Mouse (Mus musculus): Measurements from ENCODE around the gene Arl3. TPM values are rescaled to one million over a fixed set of nuclear protein-coding genes. Genes with fewer than 3 reads are reported as not detected.
"Not testable (repeated sequence)": the region's sequence is repeated elsewhere in the genome, so short reads cannot be mapped to it uniquely, and the experiment has no call there.

Gene Arl3
- total RNA-seq, 2 experiments from 2014 or later = 38.5 to 40.4 TPM

DNA sequence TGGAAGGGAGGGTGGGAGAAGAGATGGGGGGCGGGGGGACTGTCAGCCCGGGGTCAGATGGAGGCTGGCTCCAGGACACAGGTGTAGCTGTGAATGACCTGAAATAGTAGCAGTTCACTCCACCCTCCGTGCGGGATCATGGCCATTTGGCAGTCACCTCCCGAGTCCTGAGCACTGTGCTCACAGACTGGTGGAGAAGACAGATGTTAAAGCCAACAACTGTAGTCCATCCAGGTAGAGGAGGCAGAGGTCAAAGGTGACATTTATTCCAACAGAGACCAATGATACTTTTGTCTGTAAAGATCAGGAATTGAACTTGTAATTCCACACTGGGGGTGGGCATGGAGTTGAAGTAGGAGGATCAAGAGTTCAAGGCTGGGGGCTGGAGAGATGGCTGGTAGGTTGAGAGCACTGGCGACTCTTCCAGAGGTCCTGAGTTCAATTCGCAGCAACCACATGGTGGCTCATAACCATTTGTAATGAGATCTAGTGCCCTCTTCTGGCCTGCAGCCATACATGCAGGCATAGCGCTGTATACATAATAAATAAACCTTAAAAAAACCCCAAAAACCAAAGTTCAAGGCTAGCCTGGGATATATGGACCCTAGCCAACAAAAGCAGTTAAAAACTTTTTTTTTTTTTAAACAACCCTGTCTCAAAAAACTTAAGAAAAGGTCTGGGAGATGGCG, 19.9 kb upstream of the Arl3 start:
- no peak for DNase-seq
- intact Hi-C loops (cut with DNase I) = no loop called here

DNA sequence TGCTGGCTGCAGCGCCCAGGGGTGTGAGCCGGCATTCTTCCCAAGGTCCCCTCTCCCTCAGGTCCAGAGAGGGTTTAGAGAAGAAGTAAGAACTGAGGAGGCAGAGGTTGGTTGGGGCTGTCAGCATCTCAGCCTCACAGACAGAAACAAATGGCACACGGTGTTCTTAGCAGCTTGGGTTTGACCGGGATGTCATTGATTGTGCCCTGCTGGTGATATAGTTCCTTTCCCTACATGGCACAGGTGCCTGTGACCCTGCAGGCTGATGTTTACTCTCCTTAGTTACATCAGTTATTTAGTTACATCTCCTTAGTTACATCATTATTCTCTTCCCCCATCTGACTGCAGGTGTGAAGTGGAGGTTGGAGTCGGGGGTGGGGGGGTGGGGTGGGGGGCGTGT, 18.6 kb upstream of the Arl3 start:
- intact Hi-C loops (cut with DNase I) = no loop called here
- no peak for DNase-seq

DNA sequence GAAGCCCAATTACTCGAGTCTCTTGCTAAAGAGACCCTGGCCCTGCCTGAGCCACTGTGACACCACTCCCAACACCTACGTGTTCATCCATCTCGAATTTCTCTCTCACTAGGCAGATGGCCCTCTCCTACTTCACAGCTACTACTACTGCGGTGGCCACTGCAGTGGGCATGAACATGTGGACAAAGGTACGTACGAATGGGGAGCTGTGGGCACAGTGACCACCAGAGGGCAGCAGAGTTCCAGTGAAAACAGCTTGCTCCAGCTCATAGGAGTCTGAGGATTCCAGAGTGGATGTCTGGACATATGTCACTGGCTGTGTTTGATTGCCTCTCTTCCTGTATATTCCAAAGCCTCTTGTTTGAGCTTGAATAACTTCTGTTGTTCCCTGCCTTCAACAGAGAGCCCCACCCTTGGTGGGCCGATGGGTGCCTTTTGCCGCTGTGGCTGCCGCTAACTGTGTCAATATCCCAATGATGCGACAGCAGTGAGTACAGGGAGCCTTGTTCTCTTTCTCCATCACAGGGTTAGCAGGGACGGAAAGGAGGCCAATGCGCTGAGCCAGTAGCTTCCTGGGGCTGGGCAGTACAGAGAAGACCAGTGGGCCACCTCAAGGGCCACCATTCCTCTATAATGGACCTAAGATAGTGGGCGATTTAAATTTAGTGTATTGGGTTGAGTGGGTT, 15.0 kb upstream of the Arl3 start:
- intact Hi-C loops (cut with DNase I) = loop anchor here (1.0 to 5.0 kb wide), 3 partner anchors 82 to 279 kb away; no protein-coding TSS in a partner anchor
- DNase-seq = peak; percentile 87 to 93

DNA sequence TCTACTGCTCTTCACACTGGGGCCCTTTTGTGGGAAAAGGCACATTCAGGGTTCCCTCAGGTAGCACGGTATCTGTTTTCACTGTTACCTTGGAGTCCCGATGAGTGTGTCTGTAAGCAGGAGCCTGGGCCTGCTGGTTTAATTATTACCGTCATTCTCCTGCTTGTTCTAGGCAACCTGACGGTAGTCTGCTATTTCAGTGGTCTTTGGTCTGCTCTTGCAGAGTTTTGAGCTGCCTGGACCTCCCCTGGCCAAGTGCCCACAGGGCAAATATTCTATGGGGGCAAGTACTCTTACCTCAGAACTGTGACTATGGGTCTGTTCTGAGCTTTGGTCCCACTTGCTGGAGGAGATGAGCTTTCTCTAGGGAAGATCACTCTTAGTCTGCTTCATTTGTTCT, 2.2 kb upstream of the Arl3 start:
- intact Hi-C loops (cut with DNase I) = no loop called here
- no peak for DNase-seq

DNA sequence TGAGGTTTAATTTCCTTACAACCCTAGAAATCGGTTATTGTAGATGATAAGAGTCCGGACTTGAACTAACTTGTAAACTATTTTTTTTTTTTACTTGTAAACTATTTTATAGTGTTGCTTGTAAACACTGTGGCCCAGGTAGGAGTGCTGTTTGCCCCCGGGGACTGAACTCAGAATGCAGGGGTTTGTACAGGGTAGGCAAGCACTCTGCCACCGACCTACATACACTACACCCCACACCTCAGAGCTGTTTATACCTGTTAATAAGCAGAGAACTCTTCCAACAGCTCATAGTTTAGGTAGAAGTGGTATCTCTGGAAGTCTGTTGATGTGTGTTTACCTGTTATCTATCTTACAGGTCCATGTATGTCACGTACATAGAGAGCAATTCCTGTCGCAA, 992 bp upstream of the Arl3 start:
- no peak for DNase-seq
- intact Hi-C loops (cut with DNase I) = no loop called here

DNA sequence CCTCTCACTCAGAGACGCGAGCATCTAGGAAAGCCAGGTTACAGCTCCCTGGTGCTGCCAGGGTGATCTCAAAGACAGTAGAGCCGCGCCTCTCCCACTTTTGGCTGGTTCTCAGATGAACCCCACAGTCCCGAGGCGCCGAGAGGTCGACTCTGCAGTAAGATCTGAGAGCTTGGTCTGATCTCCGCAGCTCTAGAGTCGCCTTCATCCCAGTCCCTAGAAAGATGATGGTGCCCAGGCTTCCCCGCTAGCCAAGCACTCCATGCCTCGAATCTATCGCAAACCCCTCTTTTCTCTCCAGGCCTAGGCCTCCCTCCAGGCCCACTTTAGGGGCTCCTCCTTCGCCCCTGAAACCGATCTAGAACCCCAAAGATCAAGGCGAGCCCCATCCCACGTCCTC, 450 bp downstream of the Arl3 start:
- DNase-seq = no peak
- intact Hi-C loops (cut with DNase I) = no loop called here

DNA sequence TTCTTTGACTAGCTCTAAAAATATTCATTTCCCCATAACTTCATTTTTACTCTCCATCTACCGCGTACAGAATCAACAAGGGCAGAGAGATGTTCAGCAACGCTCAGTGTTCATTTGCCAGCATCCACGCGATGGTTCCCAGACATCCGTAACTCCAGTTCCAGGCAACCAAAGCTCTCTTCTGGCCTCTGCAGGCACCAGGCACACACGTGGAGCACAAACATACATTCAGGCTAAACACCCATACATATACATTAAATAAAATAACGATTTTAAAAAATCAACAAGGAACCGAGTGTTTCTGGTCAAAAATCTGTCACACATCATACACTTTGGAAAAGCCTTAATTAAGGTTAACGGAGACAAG, 1.1 kb downstream of the Arl3 start:
- intact Hi-C loops (cut with DNase I) = no loop called here
- no peak for DNase-seq

DNA sequence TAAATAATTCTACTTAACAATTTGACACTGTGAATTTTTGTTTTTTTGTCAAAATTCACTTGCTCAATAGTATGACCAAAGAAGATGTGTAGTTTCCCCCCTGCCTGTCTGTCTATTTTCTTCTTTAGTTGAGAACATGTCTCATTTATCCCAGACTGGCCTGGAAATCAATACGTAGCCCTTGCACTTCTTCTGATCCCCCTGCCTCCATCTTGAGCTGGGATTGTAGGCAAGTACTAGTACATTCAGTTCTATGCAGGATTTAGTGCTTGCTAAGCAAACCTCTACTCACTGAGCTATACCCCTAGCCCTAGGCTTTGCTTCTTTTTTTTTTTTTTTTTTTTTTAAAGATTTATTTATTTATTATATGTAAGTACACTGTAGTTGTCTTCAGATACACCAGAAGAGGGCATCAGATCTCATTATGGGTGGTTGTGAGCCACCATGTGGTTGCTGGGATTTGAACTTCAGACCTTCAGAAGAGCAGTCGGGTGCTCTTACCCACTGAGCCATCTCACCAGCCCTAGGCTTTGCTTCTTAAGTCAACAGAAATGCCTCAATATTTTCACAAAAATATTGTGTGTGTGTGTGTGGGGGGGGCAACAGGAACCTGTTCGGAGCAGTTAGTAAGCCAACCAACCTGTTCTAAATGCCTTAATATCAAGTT, 1.7 kb downstream of the Arl3 start:
- intact Hi-C loops (cut with DNase I) = not testable (repeated sequence)

DNA sequence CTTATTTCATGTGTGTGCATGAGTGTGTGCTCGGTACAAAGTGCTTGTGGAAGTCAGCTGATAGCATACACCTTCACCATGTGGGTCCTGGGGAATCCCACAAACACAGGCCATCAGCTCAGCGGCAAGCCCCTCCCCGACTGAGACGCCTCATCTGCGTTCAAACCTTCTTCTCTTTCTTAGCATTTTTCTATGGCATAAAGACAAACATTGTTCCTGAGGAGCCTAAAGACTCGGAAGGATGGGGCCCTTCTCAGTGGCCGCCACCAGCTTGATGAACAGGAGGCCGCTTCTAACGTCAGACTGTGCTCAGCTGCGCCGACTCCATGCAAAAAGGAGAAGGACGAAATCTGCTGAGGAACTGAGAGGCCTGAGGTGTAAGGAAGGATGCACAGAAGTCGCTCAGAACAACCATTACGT, 8.9 kb downstream of the Arl3 start:
- no peak for DNase-seq
- intact Hi-C loops (cut with DNase I) = loop anchor here (5.0 kb wide), 1 partner anchor 167 kb away; the partner anchor contains the start of genes Actr1a and Sufu

More for the DNA sequence above, 1.7 kb downstream of the Arl3 start:
- not testable (repeated sequence) for DNase-seq

DNA sequence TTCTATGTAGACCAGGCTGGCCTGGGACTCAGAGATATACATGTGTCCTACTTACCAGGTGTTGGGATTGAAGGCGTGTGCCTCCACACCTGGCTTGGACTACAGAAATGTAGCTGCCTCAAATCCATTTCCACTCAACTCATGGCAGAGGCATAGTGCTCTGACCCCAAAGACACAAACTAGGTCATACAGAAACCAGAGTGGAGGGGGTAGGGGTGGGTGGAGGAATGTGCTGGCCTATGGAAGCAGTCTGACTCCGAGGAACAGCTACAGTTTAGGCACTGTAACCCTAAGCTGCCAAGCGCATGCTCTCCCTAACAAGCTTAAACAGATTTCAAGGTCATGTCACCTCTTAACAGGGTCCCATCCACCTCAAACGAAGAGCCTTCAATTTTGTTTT, 9.4 kb downstream of the Arl3 start:
- DNase-seq = no peak
- intact Hi-C loops (cut with DNase I) = loop anchor here (2.0 to 5.0 kb wide), 2 partner anchors 59 to 166 kb away; partner anchors contain the start of genes Actr1a and Sufu

DNA sequence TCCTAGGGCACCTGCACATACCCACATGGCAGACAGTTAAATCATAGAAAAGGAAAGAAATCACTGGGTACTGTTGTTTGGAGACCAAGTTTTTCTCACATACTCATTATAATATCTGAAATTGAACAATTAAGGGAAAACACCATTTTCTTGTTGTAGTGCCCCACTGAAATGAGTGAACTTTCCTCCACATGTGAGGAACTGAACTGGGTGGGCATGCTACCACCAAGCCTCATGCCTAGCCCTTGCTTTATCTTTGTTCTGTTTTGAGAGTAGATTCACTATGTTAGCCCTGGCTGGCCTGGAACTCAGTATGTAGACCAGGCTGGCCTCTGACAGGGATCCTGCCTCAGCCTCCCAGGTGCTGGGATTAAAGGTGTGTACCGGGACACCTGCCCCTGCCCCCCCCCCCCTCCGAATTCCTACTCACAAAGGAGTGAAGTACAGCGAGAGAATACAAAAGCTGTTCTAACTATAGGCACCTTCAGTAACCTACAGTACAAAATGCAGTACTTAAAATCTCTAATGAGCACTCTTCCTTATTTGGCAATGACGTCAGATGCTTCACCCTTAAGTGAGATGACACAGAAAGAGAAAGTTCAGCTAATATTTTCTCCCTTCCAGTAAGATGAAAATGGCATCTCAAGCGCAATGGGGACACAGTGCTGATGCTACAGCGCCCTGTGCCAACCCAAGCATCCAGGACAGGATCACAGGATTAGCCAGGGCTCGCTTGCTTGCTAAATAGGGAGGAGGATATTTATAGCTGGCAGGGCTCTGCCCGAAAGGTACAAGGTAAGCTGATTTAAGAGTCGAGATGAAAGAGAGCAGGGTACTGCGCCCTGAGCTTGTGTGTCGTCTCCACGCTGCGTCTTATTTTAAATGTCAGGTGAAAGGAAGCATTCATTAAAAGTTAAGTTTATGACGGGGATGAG, 10.2 kb downstream of the Arl3 start:
- intact Hi-C loops (cut with DNase I) = loop anchor here (2.0 to 5.0 kb wide), 2 partner anchors 58 to 166 kb away; partner anchors contain the start of genes Actr1a and Sufu
- peak in 1 of 2 experiments; percentile 20 for DNase-seq

DNA sequence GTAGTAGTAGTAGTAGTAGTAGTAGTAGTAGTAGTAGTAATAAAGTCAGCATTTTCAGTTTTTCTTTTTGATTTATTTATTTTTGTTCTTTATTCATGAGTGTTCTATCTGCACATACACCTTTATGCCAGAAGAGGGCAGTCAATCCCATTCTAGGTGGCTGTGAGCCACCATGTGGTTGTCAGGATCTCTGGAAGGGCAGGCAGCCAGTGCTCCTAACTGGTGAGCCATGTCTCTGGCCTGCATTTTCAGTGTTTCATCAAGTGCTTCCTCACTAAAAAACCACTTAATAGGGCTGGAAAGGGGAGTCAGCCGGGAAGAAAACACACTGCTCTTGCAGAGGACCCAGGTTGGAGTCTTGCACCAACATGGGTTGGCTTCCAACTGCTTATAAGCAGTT, 10.9 kb downstream of the Arl3 start:
- peak; percentile 58 to 68 for DNase-seq
- intact Hi-C loops (cut with DNase I) = loop anchor here (2.0 to 5.0 kb wide), 2 partner anchors 57 to 165 kb away; partner anchors contain the start of genes Actr1a and Sufu

DNA sequence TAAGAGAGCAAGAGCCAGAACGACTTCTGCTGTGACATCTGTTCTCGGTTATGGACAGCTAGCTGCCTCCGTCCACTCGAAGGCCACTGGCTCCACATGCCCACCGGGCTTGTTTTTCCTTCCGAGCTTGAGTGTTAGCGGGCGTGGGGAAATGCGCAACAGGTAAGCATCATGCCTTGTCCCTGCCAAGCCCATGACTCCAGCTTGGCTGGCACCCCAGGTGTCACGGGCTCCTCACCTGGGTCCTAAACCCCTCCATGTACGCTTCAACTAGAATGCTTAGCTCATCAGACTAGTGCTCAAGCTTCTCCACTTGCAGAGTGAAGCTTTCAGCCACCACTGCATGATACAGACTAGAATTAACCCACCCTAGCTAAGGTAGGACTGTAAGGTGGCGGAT, 14.4 kb downstream of the Arl3 start:
- no peak for DNase-seq
- intact Hi-C loops (cut with DNase I) = no loop called here

DNA sequence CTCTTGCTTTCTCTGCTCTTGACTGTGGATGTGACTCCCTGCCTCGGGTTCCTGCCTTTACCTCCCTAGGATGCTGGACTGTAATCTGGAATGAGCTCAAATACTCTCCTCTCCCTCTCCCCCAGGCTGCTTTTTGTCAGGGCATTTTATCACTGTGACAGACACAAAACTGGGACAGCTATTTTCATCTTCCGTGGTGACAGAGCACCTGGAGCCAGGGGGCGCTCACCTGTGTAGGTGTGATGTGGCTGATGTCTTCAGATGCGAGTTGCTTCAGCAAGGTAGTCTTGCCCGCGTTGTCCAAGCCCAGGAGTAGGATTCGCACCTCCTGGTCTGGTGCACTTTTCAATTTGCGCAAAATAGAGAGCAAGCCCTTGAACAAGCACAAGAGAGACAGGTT, 15.0 kb downstream of the Arl3 start:
- intact Hi-C loops (cut with DNase I) = no loop called here
- DNase-seq = no peak

DNA sequence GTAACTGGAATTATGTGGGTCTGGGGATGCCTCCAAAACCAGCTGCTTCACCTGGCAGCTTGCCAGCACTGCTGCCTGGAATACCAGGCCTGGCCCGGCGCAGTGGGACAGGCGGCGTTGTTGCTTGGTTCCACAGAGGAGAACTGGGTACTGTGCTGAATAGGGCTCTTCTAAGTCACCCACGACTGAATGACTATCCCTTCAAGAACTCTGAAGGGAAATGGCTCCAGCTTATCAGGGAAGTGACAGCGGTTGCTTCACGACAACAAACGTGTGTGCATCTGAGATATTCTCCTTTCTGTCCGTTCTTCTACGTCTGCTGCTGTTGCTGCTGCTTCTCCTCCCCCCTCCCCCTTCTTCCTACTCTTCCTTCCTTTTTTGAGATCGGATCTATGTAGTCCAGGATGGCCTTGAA, 19.4 kb downstream of the Arl3 start:
- intact Hi-C loops (cut with DNase I) = no loop called here
- no peak for DNase-seq

DNA sequence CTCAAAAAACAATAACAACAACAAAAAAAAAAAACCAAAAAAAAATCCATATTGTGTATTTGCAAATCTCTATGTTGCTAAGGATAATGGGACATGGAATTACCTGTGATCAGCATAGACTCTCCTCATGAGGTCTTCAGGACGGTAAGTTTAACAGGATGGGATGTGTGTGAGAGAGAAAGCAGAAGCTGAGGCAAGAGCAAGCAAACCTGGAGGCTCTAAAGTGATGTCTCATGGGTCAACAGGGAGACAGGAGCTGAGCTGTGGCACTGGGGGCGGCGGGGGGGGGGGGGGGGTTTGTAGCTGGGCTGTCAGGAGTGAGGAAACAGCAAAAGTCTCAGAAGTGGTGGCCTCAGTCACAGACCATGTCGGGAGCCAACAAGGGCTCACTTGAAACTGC, 20.5 kb downstream of the Arl3 start:
- no peak for DNase-seq
- intact Hi-C loops (cut with DNase I) = no loop called here

DNA sequence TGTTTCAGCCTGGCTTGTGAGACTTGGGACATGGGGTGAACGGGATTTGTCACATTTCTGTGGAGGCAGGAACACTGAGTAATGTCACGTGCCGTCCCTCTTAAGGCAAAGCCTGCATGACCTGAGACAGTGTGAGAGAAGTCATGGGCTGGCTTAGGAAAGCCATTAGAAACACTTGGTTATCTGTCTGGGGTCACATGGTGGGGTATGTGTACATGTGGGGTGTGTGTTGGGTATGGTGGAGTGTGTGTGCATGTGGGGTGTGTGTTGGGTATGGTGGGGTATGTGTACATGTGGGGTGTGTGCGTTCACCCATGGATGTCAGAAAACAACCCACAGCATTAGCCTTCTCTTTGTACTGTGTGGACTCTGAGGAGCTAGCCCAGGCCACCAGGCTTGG, 22.6 kb downstream of the Arl3 start:
- no peak for DNase-seq
- intact Hi-C loops (cut with DNase I) = no loop called here

DNA sequence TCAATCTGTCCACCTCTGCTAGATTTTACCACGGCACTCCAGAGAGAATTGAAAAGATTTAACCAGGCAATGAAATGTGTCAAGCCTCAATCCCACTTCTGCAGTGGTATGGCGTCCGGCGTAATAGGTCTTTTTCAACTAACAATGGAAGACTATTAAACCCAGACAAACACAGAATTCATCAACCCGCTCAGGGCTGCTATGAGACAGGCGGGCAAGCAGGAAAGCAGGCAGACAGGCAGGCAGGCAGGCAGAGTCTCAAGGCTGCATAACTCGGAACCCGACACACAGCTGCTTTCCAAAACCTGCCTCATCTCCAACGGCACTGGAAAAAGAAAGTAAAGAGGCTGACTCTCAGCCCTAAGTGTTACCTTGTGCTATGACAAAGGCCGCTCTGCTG, 24.9 kb downstream of the Arl3 start:
- DNase-seq = no peak
- intact Hi-C loops (cut with DNase I) = no loop called here

DNA sequence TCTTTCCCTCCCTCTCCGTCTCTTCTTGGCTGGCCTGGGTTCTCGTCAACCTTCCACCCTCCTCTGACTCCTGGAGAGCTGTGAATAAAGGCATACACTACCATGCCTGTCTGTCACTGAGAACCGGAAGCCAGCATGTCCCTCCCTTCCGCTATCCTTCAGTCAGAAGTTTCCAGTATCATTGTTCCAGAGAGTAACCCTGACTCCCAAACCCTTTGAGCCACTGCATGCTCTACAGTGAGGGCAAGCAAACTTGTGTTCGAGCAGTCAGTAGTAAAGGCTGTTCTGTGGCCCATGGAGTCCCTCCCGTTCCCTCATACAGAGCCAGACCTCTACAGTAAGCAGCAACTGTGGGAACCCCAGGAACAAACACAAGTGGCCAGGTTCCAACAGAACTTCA, 25.4 kb downstream of the Arl3 start:
- DNase-seq = no peak
- intact Hi-C loops (cut with DNase I) = no loop called here

DNA sequence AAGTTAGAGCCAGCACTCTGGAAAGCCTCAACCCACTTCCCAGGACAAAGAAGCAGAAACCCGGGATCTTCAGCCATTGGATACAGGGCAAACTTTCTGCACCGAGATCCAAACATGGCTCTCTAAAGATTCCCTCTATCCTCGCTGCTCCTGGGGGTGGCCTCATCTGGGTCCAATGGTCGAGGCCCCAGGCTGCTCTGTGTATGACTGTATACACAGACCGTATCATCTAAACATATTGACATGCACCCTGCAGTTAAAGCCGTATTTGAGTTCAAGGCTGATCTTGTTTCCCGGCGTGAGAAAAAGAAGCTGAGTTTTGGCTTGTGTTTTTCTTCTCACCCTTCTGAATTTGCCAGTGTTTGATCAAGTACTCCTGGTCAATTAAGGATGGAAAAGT, 30.2 kb downstream of the Arl3 start:
- intact Hi-C loops (cut with DNase I) = no loop called here
- no peak for DNase-seq
